Mouse (Mus musculus): ENCODE results near the gene Tut7. TPM values are rescaled to one million over a fixed set of nuclear protein-coding genes. Genes with fewer than 3 reads are reported as not detected.

The Tut7 gene
- total RNA-seq, 2 experiments from 2014 or later: 55.0 to 58.0 TPM

Other genes with a start within 250 kb of the Tut7 start
- 100 to 1,000 TPM; 353 to 356 TPM for gene Agtpbp1, start 237.9 kb downstream of the Tut7 start, total RNA-seq (2021)
- 10 to 100 TPM; 85.7 to 90.3 TPM for gene Naa35, start 237.9 kb downstream of the Tut7 start, total RNA-seq (2021)
- 10 to 100 TPM; 63.2 to 71.2 TPM for gene Golm1, start 147.3 kb downstream of the Tut7 start, total RNA-seq (2021)
- not detected for gene 4921517D22Rik, start 129.0 kb downstream of the Tut7 start, total RNA-seq (2021)
- under 1 TPM; 0.53 to 0.57 TPM for gene Spata31d1a, start 112.8 kb downstream of the Tut7 start, total RNA-seq (2021)
- gene Spata31d1b, start 110.9 kb downstream of the Tut7 start, total RNA-seq (2021): not detected
- not detected for gene Spata31d1d, start 91.4 kb downstream of the Tut7 start, total RNA-seq (2021)
- under 1 TPM; 0.66 to 0.67 TPM for gene 1700014D04Rik, start 76.4 kb downstream of the Tut7 start, total RNA-seq (2021)
- 100 to 1,000 TPM; 151 to 155 TPM for gene Isca1, start 53.3 kb downstream of the Tut7 start, total RNA-seq (2021)
- gene Gm49354, start 40.9 kb downstream of the Tut7 start, total RNA-seq (2021): not detected

Data from layer of hippocampus, adult 18-20 months (tissue).